Mouse (Mus musculus) B cell, adult 67 days (primary cell): Measurements from ENCODE around the gene Glipr1l3. TPM values are rescaled to one million over a fixed set of nuclear protein-coding genes. Genes with fewer than 3 reads are reported as not detected.

ENCODE experiments used
- total RNA-seq, 2 experiments: library from RNA; stranded (reverse); gene quantifications; 4 replicates each; pipeline ENCODE4 v1.2.4; 2023

The Glipr1l3 gene
- total RNA-seq: not detected

GRCm38 (mm10) chr10:112159882-112160560 is at the start of gene Glipr1l3:
TSS of gene Glipr1l3 (minus strand) at chr10:112160327.

DNA sequence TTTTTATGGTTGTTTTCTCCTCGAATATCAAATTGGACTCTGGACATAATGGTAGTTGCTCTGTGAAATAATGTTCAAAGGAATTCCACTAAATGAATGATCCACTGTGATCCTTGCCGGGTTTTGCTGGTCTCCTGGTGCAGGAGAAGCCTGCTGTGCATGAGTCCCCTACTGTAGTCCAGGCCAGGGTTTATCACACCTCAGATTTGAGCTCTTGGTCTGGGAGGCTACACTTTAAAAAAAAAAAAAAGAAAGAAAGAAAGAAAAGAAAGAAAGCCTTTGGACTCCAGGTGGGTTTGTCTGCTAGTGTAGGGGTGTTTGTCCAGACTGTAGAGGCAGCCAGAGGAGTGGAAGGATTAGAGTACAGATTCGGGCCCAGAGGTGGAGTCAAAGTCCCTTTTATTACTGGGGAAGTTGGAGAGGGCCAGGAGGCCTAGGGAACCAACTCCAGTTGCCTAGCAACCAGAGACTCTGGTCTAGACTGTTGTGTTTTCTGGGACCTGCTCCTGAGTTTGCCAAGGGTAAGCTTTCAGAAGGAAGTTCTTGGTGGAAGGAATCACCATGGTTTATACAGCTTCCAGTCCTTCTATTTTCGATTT is 3.1 kb upstream of the Glipr1l3 start, which contains the start of gene Caps2:
TSS of gene Caps2 (plus strand) at position 454 of the 599 bp plus-strand sequence.

Other genes starting within 250 kb of the Glipr1l3 start
- gene Krr1, start 187.7 kb downstream of the Glipr1l3 start, total RNA-seq: 10 to 100 TPM; 52.4 to 55.3 TPM
- 10 to 100 TPM; 33.7 to 38.4 TPM for gene Glipr1, start 157.7 kb downstream of the Glipr1l3 start, total RNA-seq
- gene Glipr1l1, start 100.1 kb downstream of the Glipr1l3 start, total RNA-seq: not detected
- gene Glipr1l2, start 77.0 kb downstream of the Glipr1l3 start, total RNA-seq: not detected
- gene Caps2, start 3.3 kb upstream of the Glipr1l3 start, total RNA-seq: not detected
- not detected for gene Kcnc2, start 110.8 kb upstream of the Glipr1l3 start, total RNA-seq